Mouse (Mus musculus) neural tube, embryonic 15.5 days (tissue): ENCODE measurements around the gene Gm13279. TPM values are rescaled to one million over a fixed set of nuclear protein-coding genes. Genes with fewer than 3 reads are reported as not detected.
"Not testable (repeated sequence)": the region's sequence is repeated elsewhere in the genome, so short reads cannot be mapped to it uniquely, and the experiment has no call there.

Experiments
- ATAC-seq: fragments of 200-750 bp; cut with Nextera tagmentation; 2 replicates; pipeline ENCODE4 v1.8.0; 2017; ENCODE audit warnings: mild to moderate bottlenecking, moderate TSS enrichment, moderate library complexity; ENCODE audit not compliant: low FRiP score
- H3K27ac ChIP-seq: fragments of 300-500 bp; sonication (generic); replicated peaks from 2 replicates; pipeline ENCODE4 v1.5.1; 2015; ENCODE audit warnings: mild to moderate bottlenecking, inconsistent platforms
- H3K27me3 ChIP-seq: fragments of 300-500 bp; sonication (generic); replicated peaks from 2 replicates; pipeline ENCODE4 v1.6.1; 2015; ENCODE audit warnings: inconsistent platforms
- H3K36me3 ChIP-seq: fragments of 300-500 bp; sonication (generic); 2 replicates; pipeline ENCODE4 v1.6.1; 2015; ENCODE audit warnings: inconsistent platforms
- H3K4me1 ChIP-seq: fragments of 300-500 bp; sonication (generic); 2 replicates; pipeline ENCODE4 v1.6.1; 2015; ENCODE audit warnings: inconsistent platforms
- H3K4me2 ChIP-seq: fragments of 300-500 bp; sonication (generic); 2 replicates; pipeline ENCODE4 v1.6.1; 2015; ENCODE audit warnings: inconsistent platforms, mild to moderate bottlenecking, moderate library complexity
- H3K4me3 ChIP-seq: fragments of 300-500 bp; sonication (generic); replicated peaks from 2 replicates; pipeline ENCODE4 v1.5.1; 2015; ENCODE audit warnings: mild to moderate bottlenecking, inconsistent platforms
- H3K9ac ChIP-seq: fragments of 300-500 bp; sonication (generic); replicated peaks from 2 replicates; pipeline ENCODE4 v1.6.1; 2015; ENCODE audit warnings: mild to moderate bottlenecking, inconsistent platforms
- H3K9me3 ChIP-seq: fragments of 300-500 bp; sonication (generic); replicated peaks from 2 replicates; pipeline ENCODE4 v1.6.1; 2016; ENCODE audit warnings: inconsistent platforms
- WGBS: fragments of 180-500 bp; shearing (Covaris S2); methylation state at CpG from one replicate; pipeline ENCODE4 v1.1.7; 2015; ENCODE audit warnings: mixed read lengths; 5-methylcytosine and 5-hydroxymethylcytosine counted together
- polyA plus RNA-seq: library from polyadenylated mRNA; unstranded; fragments of >200 nt; fragmentation: Nextera tagmentation; extraction: Ambion mirVana; gene quantifications from 2 replicates; pipeline ENCODE4 v1.2.1, GENCODE M21; 2015

Gm13279 gene
- polyA plus RNA-seq, result not detected in 2 replicates

- not testable (repeated sequence) for H3K4me3 ChIP-seq, H3K27ac ChIP-seq, H3K36me3 ChIP-seq, H3K9ac ChIP-seq, H3K27me3 ChIP-seq, H3K4me1 ChIP-seq, ATAC-seq, H3K9me3 ChIP-seq, H3K4me2 ChIP-seq
- no CpG with 5 or more reads among the region's 28 CpGs for WGBS
These were observed at the start of gene Gm13279 for GRCm38 (mm10) chr4:88797097-88797496. Gene Gm13279 (plus strand): TSS chr4:88797397.

- Histone ChIP-seq H3K27ac (no peak overlapping the region), H3K36me3 (no peaks in the 10 kb centered on the region), H3K4me2 (no peak overlapping the region), H3K4me1 (no peaks in the 10 kb centered on the region), H3K27me3 (no peaks in the 10 kb centered on the region), H3K9me3 (no peaks in the 10 kb centered on the region), H3K4me3 (no peak overlapping the region), H3K9ac (no peak overlapping the region)
- ATAC-seq, result no peak
- WGBS, result 69% methylated on average over 6 of the region's 6 CpGs
These were observed 47.3 kb upstream of the Gm13279 start for GRCm38 (mm10) chr4:88749926-88750325.

GRCm38 (mm10) chr4:88754818-88755340 is 42.3 kb upstream of the Gm13279 start, which contains the start of gene Gm13271:
Gene Gm13271 (plus strand): TSS chr4:88754868.
- WGBS, result 82% methylated on average over 15 of the region's 15 CpGs
- H3K4me2 ChIP-seq, H3K27ac ChIP-seq, H3K9me3 ChIP-seq, H3K36me3 ChIP-seq, H3K4me3 ChIP-seq, ATAC-seq, H3K9ac ChIP-seq, H3K4me1 ChIP-seq, H3K27me3 ChIP-seq: not testable (repeated sequence)

GRCm38 (mm10) chr4:88756581-88757513 is 40.4 kb upstream of the Gm13279 start:
- H3K27me3 ChIP-seq, H3K4me1 ChIP-seq, H3K36me3 ChIP-seq, H3K9me3 ChIP-seq, ATAC-seq: not testable (repeated sequence)
- Histone ChIP-seq H3K9ac (peak overlapping the region; percentile 33), H3K27ac (peak overlapping the region; percentile 74), H3K4me3 (peak overlapping the region; percentile 47), H3K4me2 (peak overlapping the region; percentile 68)
- 12% methylated on average over 29 of the region's 31 CpGs for WGBS

DNA sequence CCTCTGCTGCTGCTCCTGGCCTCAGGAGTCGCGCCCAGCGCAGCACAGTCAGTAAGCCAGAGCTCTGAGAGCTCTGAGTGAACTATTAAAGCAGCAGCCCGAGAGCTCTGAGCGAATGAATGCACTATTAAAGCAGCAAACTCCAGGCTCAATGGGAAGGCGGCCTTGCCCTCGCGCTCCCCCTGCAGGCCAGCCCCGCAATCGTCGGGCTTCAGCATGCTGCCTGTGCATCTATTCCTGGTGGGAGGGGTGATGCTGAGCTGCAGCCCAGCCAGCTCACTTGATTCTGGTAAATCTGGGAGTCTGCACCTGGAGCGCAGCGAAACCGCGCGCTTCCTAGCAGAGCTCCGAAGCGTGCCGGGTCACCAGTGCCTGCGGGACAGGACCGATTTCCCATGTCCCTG is 39.6 kb upstream of the Gm13279 start:
- not testable (repeated sequence) for H3K4me1 ChIP-seq

DNA sequence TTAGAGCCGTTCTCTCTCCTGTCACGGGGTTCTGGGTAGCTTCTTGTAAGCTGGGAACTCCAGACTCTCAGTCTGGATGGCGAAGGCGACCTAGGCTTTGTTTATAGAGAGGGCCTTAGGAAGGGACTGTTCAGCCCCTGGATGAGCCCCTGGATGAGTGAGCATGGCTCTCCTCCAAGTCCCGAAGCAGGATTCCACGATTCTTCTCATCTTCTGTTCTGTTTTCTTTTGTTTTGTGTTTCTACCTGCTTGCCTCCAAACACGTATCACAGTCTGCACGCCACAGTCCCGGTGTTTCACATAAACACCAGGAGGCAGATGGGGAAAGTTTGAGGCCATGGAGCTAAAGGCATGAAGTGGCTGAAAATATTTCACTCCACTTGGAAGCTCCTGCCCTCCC is 38.4 kb upstream of the Gm13279 start:
- not testable (repeated sequence) for H3K4me2 ChIP-seq, H3K9ac ChIP-seq, H3K4me3 ChIP-seq, H3K36me3 ChIP-seq, H3K4me1 ChIP-seq, H3K9me3 ChIP-seq, ATAC-seq, H3K27me3 ChIP-seq, H3K27ac ChIP-seq
- WGBS, result 89% methylated on average over 9 of the region's 9 CpGs

More for the DNA sequence above, 39.6 kb upstream of the Gm13279 start:
- peak overlapping the region; percentile 74 for H3K27ac ChIP-seq
- ATAC-seq, result peak; percentile 100
- H3K9me3 ChIP-seq, H3K27me3 ChIP-seq, H3K36me3 ChIP-seq: not testable (repeated sequence)
- 2% methylated on average over 20 of the region's 21 CpGs for WGBS
- peak overlapping the region; percentile 68 for H3K4me2 ChIP-seq
- H3K4me3 ChIP-seq, result peak overlapping the region; percentile 47
- peak overlapping the region; percentile 33 for H3K9ac ChIP-seq

- ATAC-seq, H3K36me3 ChIP-seq, H3K27me3 ChIP-seq, H3K9ac ChIP-seq, H3K9me3 ChIP-seq, H3K27ac ChIP-seq, H3K4me1 ChIP-seq: not testable (repeated sequence)
- H3K4me3 ChIP-seq, result peak within 1 kb of the TSS; percentile 36
- peak within 1 kb of the TSS; percentile 68 for H3K4me2 ChIP-seq
- WGBS, result 35% methylated on average over 9 of the region's 14 CpGs
These were observed 37.5 kb upstream of the Gm13279 start, which contains the start of gene Gm13283 for GRCm38 (mm10) chr4:88759610-88760268. Gene Gm13283 (plus strand): TSS chr4:88760119.

DNA sequence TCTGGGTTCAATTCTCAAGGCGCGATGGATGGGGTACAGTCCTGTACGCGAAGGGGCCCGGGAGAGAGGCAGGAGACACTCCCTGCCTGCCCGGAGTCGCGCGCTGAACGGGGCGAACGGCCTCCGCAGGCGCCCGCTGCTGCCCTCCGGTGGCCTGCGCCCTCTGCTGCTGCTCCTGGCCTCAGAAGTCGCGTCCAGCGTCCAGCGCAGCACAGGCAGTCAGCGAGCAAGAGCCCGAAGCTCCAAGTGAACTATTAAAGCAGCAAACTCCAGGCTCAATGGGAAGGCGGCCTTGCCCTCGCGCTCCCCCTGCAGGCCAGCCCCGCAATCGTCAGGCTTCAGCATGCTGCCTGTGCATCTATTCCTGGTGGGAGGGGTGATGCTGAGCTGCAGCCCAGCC is 36.8 kb upstream of the Gm13279 start:
- H3K9ac ChIP-seq, result not testable (repeated sequence)
- WGBS, result 0% methylated on average over 25 of the region's 28 CpGs

DNA sequence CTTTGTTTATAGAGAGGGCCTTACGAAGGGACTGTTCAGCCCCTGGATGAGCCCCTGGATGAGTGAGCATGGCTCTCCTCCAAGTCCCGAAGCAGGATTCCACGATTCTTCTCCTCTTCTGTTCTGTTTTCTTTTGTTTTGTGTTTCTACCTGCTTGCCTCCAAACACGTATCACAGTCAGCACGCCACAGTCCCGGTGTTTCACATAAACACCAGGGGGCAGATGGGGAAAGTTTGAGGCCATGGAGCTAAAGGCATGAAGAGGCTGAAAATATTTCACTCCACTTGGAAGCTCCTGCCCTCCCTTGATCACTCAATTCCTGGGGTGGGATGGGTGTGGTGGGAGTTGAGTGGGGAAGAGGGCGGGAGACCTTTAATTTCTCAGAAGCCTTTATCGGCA is 35.4 kb upstream of the Gm13279 start:
- not testable (repeated sequence) for ATAC-seq
- WGBS, result 71% methylated on average over 6 of the region's 8 CpGs

More for the DNA sequence above, 36.8 kb upstream of the Gm13279 start:
- not testable (repeated sequence) for H3K27ac ChIP-seq, H3K4me1 ChIP-seq, H3K9me3 ChIP-seq, H3K36me3 ChIP-seq, ATAC-seq, H3K27me3 ChIP-seq
- H3K4me3 ChIP-seq, result peak overlapping the region; percentile 36
- H3K4me2 ChIP-seq, result peak overlapping the region; percentile 68

GRCm38 (mm10) chr4:88762341-88762740 is 34.9 kb upstream of the Gm13279 start:
- ATAC-seq, H3K27ac ChIP-seq, H3K4me3 ChIP-seq, H3K36me3 ChIP-seq, H3K4me2 ChIP-seq, H3K9ac ChIP-seq, H3K9me3 ChIP-seq, H3K27me3 ChIP-seq, H3K4me1 ChIP-seq: not testable (repeated sequence)
- 63% methylated on average over 9 of the region's 9 CpGs for WGBS

More for the DNA sequence above, 35.4 kb upstream of the Gm13279 start:
- H3K36me3 ChIP-seq, H3K27ac ChIP-seq, H3K27me3 ChIP-seq, H3K4me1 ChIP-seq, H3K9me3 ChIP-seq, H3K4me3 ChIP-seq, H3K4me2 ChIP-seq, H3K9ac ChIP-seq: not testable (repeated sequence)

- H3K27ac ChIP-seq, H3K9me3 ChIP-seq, H3K9ac ChIP-seq, H3K4me1 ChIP-seq, H3K36me3 ChIP-seq, ATAC-seq, H3K27me3 ChIP-seq: not testable (repeated sequence)
- Histone ChIP-seq H3K4me3 (peak overlapping the region; percentile 38), H3K4me2 (peak overlapping the region; percentile 62)
- 4% methylated on average over 28 of the region's 42 CpGs for WGBS
These were observed 33.7 kb upstream of the Gm13279 start for GRCm38 (mm10) chr4:88763384-88764018.
